Mouse (Mus musculus): Measurements from ENCODE around the gene Spatc1l. TPM values are rescaled to one million over a fixed set of nuclear protein-coding genes. Genes with fewer than 3 reads are reported as not detected.

Spatc1l gene
- polyA plus RNA-seq (2012; ENCODE audit: insufficient read depth, insufficient read length, missing spikeins): not detected in 2 replicates

DNA sequence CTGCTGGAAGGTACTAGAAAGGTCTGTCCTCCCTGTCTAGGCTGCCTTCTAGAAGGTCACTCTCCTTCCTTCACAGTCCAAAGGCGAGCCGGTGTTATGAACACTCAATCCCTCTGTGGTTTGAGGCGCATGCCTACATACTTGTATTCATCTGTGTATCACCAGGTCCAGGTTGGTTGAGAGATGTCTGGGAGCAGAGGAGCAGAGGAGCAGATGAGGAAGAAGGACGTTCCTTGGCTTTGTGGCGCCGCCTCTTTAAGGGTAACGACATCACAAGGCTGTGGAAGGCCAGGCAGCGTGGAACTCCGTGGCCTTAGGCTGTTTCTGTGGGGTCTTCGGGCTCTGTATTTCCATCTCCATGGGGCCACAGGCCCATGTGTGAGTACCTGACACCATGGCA lies at the start of gene Spatc1l:
Gene Spatc1l, plus strand, starts transcription at position 301 of the 400 bp plus-strand sequence.
- Histone ChIP-seq H3K27ac (ENCODE audit: insufficient read depth, low read depth, low read length) (no peak within 1 kb of the TSS), H3K4me3 (ENCODE audit: insufficient read depth, low read length) (no peak within 1 kb of the TSS), H3K4me1 (ENCODE audit: control insufficient read depth, insufficient read depth, low read length) (no peaks in the 10 kb centered on the region)
- no peak for TF ChIP-seq CTCF (IDR thresholded peaks at IDR 0.05; ENCODE audit: low read depth, low read length)
- no peak for TF ChIP-seq POLR2A (IDR thresholded peaks at IDR 0.05; ENCODE audit: borderline replicate concordance, low read depth, low read length)

DNA sequence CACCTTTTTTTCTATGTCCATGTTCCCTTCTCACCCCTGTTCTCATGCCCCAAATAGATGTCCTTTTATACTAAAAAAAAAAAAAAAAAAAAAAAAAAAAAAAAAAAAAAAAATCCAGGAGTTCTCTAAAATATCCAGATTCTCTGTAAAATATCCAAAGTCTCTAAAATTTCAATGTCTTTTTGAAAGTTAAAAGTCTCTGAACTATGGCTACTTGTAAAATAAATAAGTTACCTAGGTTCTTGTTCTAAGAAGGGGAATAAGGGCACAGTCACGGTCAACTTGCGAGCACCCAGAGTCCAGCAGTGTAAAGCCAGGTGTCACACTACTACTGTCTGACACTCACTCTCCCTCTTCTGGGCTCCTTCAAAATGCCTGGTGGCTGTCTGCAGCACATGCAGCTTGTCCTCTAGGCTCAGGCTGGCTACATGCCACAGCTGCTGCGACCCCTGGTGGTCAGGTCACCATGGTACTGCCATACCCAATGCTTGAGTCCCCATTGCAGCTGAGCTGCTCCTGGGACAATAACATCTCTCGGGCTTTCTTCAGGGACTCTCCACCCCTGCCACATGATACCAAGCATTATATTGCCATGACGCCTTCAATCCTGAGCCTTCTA lies 49.0 kb upstream of the Spatc1l start:
- H3K4me1 ChIP-seq (ENCODE audit: control insufficient read depth, insufficient read depth, low read length): peaks cover 6% of the 10 kb centered on the region
- H3K4me3 ChIP-seq (ENCODE audit: insufficient read depth, low read length): no peak overlapping the region
- H3K27ac ChIP-seq (ENCODE audit: insufficient read depth, low read depth, low read length): no peak overlapping the region
- TF ChIP-seq CTCF (IDR thresholded peaks at IDR 0.05; ENCODE audit: low read depth, low read length): peak; percentile 64
- TF ChIP-seq POLR2A (IDR thresholded peaks at IDR 0.05; ENCODE audit: borderline replicate concordance, low read depth, low read length): no peak

DNA sequence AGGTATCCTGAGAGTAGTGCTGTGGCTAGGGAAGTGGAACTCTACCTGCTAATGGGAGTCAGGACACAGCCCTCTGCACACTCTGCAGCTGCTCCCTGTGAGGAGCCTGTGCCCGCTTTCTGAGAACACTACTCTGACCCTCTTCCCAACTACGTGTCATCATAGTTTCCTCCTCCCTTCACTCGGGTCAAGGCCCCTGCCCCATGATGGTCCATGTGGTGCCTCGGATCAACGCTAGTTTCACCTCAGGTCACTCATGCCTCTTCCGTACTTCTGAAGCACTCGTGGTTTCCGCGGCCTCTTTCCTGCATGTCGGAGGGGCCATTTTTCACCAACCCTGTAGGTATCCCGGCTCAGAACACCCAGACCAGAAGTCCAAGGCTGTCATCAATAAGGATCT lies 31.1 kb upstream of the Spatc1l start:
- peak overlapping the region; percentile 75 for H3K4me3 ChIP-seq (ENCODE audit: insufficient read depth, low read length)
- no peak for TF ChIP-seq CTCF (IDR thresholded peaks at IDR 0.05; ENCODE audit: low read depth, low read length)
- TF ChIP-seq POLR2A (IDR thresholded peaks at IDR 0.05; ENCODE audit: borderline replicate concordance, low read depth, low read length): no peak
- H3K27ac ChIP-seq (ENCODE audit: insufficient read depth, low read depth, low read length): no peak overlapping the region
- peaks cover 13% of the 10 kb centered on the region; the same call in 1 of the 2 replicates for H3K4me1 ChIP-seq (ENCODE audit: control insufficient read depth, insufficient read depth, low read length)

DNA sequence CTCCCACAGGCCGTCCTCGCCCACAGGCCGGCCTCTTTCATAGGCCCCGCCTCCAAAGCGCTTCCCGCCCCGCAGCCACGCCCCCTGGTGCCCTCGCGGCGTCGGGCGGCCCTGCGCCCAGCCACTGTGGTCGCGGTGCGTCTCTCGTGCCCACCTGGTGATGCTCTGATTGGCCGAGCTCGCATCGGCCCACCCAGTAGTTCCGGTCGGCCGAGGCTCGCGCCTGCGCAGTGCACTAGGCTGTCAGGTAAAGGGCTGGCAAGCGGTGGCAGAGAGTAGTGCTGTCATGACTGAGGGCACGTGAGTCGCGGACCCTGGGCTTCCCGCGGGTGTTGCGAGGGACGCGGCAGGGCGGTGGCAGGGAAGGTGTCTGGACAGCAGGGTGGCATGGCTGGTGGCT lies 30.7 kb upstream of the Spatc1l start, which contains the start of gene Lss:
Gene Lss, plus strand, starts transcription at position 214 of the 400 bp plus-strand sequence.
- Histone ChIP-seq H3K4me3 (ENCODE audit: insufficient read depth, low read length) (peak within 1 kb of the TSS; percentile 96), H3K4me1 (ENCODE audit: control insufficient read depth, insufficient read depth, low read length) (peaks cover 13% of the 10 kb centered on the region; the same call in 1 of the 2 replicates), H3K27ac (ENCODE audit: insufficient read depth, low read depth, low read length) (peak within 1 kb of the TSS; percentile 56)
- TF ChIP-seq CTCF (IDR thresholded peaks at IDR 0.05; ENCODE audit: low read depth, low read length): no peak
- no peak for TF ChIP-seq POLR2A (IDR thresholded peaks at IDR 0.05; ENCODE audit: borderline replicate concordance, low read depth, low read length)

DNA sequence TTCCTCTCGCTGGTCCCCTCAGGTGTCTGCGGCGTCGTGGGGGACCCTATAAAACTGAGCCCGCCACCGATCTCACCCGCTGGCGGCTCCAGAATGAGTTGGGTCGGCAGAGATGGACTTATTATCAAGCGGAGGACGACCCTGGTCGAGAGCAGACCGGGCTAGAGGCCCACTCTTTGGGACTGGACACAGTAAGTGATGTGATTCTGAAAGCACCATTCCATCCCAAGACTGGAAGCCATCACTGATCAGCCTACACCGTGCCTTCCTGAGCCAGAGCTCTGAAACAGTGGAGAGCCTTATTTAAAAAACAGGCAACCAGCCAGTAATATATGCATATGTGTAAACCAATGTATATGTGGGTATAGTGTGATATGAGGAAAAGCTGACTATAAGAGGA lies 30.2 kb upstream of the Spatc1l start:
- H3K27ac ChIP-seq (ENCODE audit: insufficient read depth, low read depth, low read length): peak overlapping the region; percentile 56
- H3K4me3 ChIP-seq (ENCODE audit: insufficient read depth, low read length): peak overlapping the region; percentile 96
- TF ChIP-seq POLR2A (IDR thresholded peaks at IDR 0.05; ENCODE audit: borderline replicate concordance, low read depth, low read length) (no peak), CTCF (IDR thresholded peaks at IDR 0.05; ENCODE audit: low read depth, low read length) (no peak)
- peaks cover 13% of the 10 kb centered on the region; the same call in 1 of the 2 replicates for H3K4me1 ChIP-seq (ENCODE audit: control insufficient read depth, insufficient read depth, low read length)

DNA sequence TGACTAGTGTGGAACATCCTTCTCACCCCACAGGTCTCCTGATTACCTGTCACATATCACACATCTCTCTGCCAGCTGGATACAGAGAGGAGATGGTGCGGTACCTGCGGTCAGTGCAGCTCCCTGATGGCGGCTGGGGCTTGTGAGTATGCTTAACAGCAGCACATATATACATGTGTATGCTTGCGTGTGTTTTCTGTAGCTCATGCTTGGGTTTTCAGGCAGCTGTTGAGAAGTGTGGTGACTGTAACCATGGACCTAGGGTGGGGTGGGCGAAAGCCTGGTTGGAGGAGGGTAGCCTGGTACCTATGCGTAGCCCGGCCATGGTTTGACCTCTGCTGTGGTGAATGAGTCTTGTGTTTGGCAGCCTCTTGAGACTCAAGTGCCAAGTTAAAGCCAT lies 26.5 kb upstream of the Spatc1l start:
- no peak for TF ChIP-seq POLR2A (IDR thresholded peaks at IDR 0.05; ENCODE audit: borderline replicate concordance, low read depth, low read length)
- TF ChIP-seq CTCF (IDR thresholded peaks at IDR 0.05; ENCODE audit: low read depth, low read length): no peak
- Histone ChIP-seq H3K4me3 (ENCODE audit: insufficient read depth, low read length) (no peak overlapping the region), H3K4me1 (ENCODE audit: control insufficient read depth, insufficient read depth, low read length) (peaks cover 11% of the 10 kb centered on the region; the same call in 1 of the 2 replicates), H3K27ac (ENCODE audit: insufficient read depth, low read depth, low read length) (no peak overlapping the region)

DNA sequence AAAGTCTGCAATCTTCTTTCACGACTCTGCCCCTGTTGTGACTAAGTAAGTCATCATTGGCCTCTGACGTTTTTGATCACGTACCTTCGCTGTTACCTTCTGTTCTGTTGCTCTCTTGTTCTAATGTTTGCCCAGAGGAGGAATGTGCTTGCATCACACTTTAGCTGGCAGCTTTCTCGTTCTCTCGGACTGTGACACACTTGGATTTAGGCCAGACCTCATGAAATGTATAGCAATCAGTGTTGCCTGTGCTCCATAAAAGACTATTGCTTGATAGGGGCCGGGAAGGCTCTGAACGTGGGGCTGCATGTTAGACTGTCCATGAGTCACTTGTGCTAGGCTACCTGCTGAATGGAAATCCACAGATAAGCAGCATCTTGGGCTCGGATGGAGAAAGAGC lies 24.5 kb upstream of the Spatc1l start:
- no peak for TF ChIP-seq CTCF (IDR thresholded peaks at IDR 0.05; ENCODE audit: low read depth, low read length)
- TF ChIP-seq POLR2A (IDR thresholded peaks at IDR 0.05; ENCODE audit: borderline replicate concordance, low read depth, low read length): no peak
- no peak overlapping the region for H3K27ac ChIP-seq (ENCODE audit: insufficient read depth, low read depth, low read length)
- H3K4me1 ChIP-seq (ENCODE audit: control insufficient read depth, insufficient read depth, low read length): peaks cover 12% of the 10 kb centered on the region
- no peak overlapping the region for H3K4me3 ChIP-seq (ENCODE audit: insufficient read depth, low read length)

DNA sequence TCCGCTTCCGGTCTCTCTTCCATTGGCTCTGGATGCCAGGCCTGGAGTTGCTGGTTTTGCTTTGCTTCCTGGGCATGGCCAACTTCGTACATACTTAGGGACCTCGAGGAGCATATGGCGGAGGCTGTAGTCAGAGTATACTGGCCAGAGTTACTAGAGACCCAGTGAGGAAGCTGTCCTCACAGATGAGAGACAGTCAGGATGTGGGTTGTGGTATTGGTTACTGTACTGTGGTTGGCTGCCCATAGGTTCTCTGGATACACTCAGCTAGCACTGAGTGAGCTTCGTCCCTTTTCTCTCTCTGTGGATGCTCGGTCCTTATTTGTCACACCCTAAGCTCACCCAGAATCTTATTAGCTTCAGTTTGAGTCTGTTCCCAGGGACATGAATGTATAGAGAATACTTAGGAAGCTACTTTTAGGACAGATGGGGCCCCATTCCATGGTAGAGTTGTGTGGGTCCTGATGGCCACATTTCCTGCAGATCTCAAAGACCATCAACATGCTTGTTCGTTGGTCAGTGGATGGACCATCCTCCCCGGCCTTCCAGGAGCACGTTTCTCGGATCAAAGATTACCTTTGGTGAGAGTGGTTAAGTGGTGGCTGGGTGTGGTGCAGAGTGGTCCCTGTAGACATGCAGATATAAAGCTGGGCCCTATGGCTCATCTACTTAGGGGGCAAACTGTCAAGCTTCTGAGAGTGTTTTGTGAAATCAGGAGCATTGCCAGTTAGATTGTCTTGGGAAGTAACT lies 20.6 kb upstream of the Spatc1l start:
- no peak overlapping the region for H3K4me3 ChIP-seq (ENCODE audit: insufficient read depth, low read length)
- TF ChIP-seq POLR2A (IDR thresholded peaks at IDR 0.05; ENCODE audit: borderline replicate concordance, low read depth, low read length) (no peak), CTCF (IDR thresholded peaks at IDR 0.05; ENCODE audit: low read depth, low read length) (no peak)
- no peak overlapping the region for H3K27ac ChIP-seq (ENCODE audit: insufficient read depth, low read depth, low read length)
- peaks cover 11% of the 10 kb centered on the region for H3K4me1 ChIP-seq (ENCODE audit: control insufficient read depth, insufficient read depth, low read length)

DNA sequence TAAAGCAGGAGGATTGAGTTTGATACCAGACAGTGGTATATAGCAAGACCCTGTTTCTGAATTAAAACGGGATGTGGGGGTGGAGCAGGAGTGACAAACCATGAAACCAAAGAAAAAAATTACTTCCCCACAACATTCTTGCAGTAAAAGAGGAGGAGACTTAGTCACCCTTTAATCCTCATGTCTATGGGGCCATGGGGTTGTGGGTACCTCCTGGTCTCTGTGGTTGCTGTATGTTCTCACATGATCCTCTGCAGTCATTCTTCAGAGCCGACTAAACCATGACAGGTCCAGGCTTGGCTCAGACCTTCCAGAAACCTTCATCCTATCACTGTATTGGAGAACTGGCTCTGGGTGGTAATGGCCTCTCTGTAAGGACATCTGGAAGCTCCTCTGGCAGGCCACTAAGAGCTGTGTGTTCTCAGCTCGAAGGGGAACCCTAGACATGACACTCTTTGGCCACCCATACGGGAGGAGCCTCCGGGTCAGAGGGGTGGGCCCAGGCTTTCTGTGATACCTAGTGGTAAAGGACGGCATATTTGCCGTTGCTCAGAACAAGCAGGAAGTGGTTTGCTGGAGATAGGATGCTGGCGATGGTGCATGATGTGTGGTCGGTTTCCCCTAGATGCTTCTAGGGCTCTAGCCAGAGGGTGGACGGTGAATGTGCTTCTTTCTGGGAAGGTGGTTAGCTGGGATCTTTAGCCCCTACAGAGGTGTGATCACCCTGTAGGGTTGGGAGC lies 19.3 kb upstream of the Spatc1l start:
- Histone ChIP-seq H3K4me1 (ENCODE audit: control insufficient read depth, insufficient read depth, low read length) (peaks cover 11% of the 10 kb centered on the region), H3K27ac (ENCODE audit: insufficient read depth, low read depth, low read length) (peak overlapping the region; percentile 32), H3K4me3 (ENCODE audit: insufficient read depth, low read length) (no peak overlapping the region)
- TF ChIP-seq POLR2A (IDR thresholded peaks at IDR 0.05; ENCODE audit: borderline replicate concordance, low read depth, low read length): no peak
- TF ChIP-seq CTCF (IDR thresholded peaks at IDR 0.05; ENCODE audit: low read depth, low read length): no peak
